ENCODE assay signal across 19 mouse cellular contexts in genomic region chr16:96779021-96779420, GRCm38 (mm10).
DNase-seq lines count a peak whose midpoint lies in the region; ATAC-seq and TF ChIP-seq lines count a peak whose summit lies in the region.
"Had no signal": no experiment of that assay in that cellular context is flagged by ENCODE, and none has a peak within 500 bp of the region (broad histone marks: within the 10 kb centered on the region; RNA-seq: fewer than 3 reads in every experiment).

No protein-coding gene starts in this region.

- no peak for TF ChIP-seq CTCF in midbrain, postnatal 0 days (IDR thresholded peaks at IDR 0.05)
- TF ChIP-seq CTCF in lung, adult 2 months (IDR thresholded peaks at IDR 0.05; ENCODE audit: insufficient read depth, low read length) = no peak

- 41% methylated on average over 5 of the region's 5 CpGs for WGBS in midbrain, embryonic 10.5 days
- WGBS in midbrain, postnatal 0 days = 14% methylated on average over 5 of the region's 5 CpGs
- 22% methylated on average over 5 of the region's 5 CpGs for WGBS in forebrain, embryonic 14.5 days
- WGBS in midbrain, embryonic 13.5 days = 12% methylated on average over 5 of the region's 5 CpGs
- WGBS in lung, adult 2 months = 59% methylated on average over 5 of the region's 5 CpGs

- no peaks in the 10 kb centered on the region for H3K36me3 ChIP-seq in midbrain, embryonic 10.5 days
- peaks cover 3% of the 10 kb centered on the region; the same call in 1 of the 2 replicates for H3K36me3 ChIP-seq in midbrain, postnatal 0 days (ENCODE audit: insufficient read depth, low read length)
- H3K36me3 ChIP-seq in forebrain, embryonic 14.5 days (ENCODE audit: control insufficient read depth, insufficient read depth, low read length) = no peaks in the 10 kb centered on the region
- H3K36me3 ChIP-seq in midbrain, embryonic 13.5 days = no peaks in the 10 kb centered on the region
- H3K36me3 ChIP-seq: embryonic facial prominence, embryonic 15.5 days had no signal

- no peak overlapping the region for H3K4me2 ChIP-seq in midbrain, postnatal 0 days (ENCODE audit: low read depth, low read length, poor library complexity, severe bottlenecking)
- no peak overlapping the region for H3K4me2 ChIP-seq in forebrain, embryonic 14.5 days (ENCODE audit: low read length)
- no peak overlapping the region for H3K4me2 ChIP-seq in midbrain, embryonic 13.5 days (replicated peaks)
- H3K4me2 ChIP-seq: embryonic facial prominence, embryonic 15.5 days had no signal

- no peak for ATAC-seq in midbrain, postnatal 0 days (ENCODE audit: low FRiP score)
- peak; percentile 85 for ATAC-seq in forebrain, embryonic 14.5 days
- peak; percentile 91 for ATAC-seq in midbrain, embryonic 13.5 days
- ATAC-seq: activated CD4-positive, CD25-positive, alpha-beta regulatory T cell, adult 4 months; lung, postnatal 0 days had no signal

- DNase-seq in midbrain, embryonic 10.5 days (ENCODE audit: low spot score) = peak; percentile 19
- no peak for DNase-seq in midbrain, postnatal 0 days (ENCODE audit: low spot score)
- peak; percentile 75 for DNase-seq in forebrain, embryonic 14.5 days (ENCODE audit: low spot score)
- no peak for DNase-seq in cerebellum, adult 11 months
- DNase-seq in lung, adult 2 months = no peak
- no peak for DNase-seq in embryo, embryonic 11 days
- DNase-seq: adrenal gland, adult 8-10 months; cerebellum, adult 2 months; cerebellum, postnatal 36 days; gastrocnemius, postnatal 36 days; kidney, adult 2 months; thymus, adult 18-20 months; thymus, postnatal 36 days had no signal

- H3K9me3 ChIP-seq in midbrain, embryonic 10.5 days (replicated peaks) = no peaks in the 10 kb centered on the region
- no peaks in the 10 kb centered on the region for H3K9me3 ChIP-seq in midbrain, postnatal 0 days (ENCODE audit: low read length)
- H3K9me3 ChIP-seq in forebrain, embryonic 14.5 days (replicated peaks; ENCODE audit: control insufficient read depth, low read length) = no peaks in the 10 kb centered on the region
- H3K9me3 ChIP-seq in midbrain, embryonic 13.5 days = no peaks in the 10 kb centered on the region
- H3K9me3 ChIP-seq: embryonic facial prominence, embryonic 15.5 days had no signal

- no peak for TF ChIP-seq POLR2A in lung, adult 2 months (IDR thresholded peaks at IDR 0.05; ENCODE audit: borderline replicate concordance, extremely low read depth, low read depth, low read length)

- peaks cover 14% of the 10 kb centered on the region for H3K4me1 ChIP-seq in midbrain, embryonic 10.5 days
- H3K4me1 ChIP-seq in midbrain, postnatal 0 days (ENCODE audit: insufficient read depth, low read length) = no peaks in the 10 kb centered on the region; the same call in 1 of the 2 replicates
- peaks cover 10% of the 10 kb centered on the region for H3K4me1 ChIP-seq in forebrain, embryonic 14.5 days (ENCODE audit: control insufficient read depth, insufficient read depth, low read length)
- peaks cover 14% of the 10 kb centered on the region for H3K4me1 ChIP-seq in midbrain, embryonic 13.5 days (replicated peaks)
- no peaks in the 10 kb centered on the region for H3K4me1 ChIP-seq in lung, adult 2 months (ENCODE audit: control insufficient read depth, insufficient read depth, low read length)
- H3K4me1 ChIP-seq: embryonic facial prominence, embryonic 15.5 days had no signal

- H3K4me3 ChIP-seq in midbrain, embryonic 10.5 days = no peak overlapping the region
- no peak overlapping the region for H3K4me3 ChIP-seq in midbrain, postnatal 0 days (ENCODE audit: low read depth, low read length)
- H3K4me3 ChIP-seq in forebrain, embryonic 14.5 days (ENCODE audit: low read depth, low read length) = no peak overlapping the region
- H3K4me3 ChIP-seq in midbrain, embryonic 13.5 days (replicated peaks) = no peak overlapping the region
- no peak overlapping the region for H3K4me3 ChIP-seq in lung, adult 2 months (replicated peaks; ENCODE audit: extremely low read depth, low read depth, low read length)
- H3K4me3 ChIP-seq: embryonic facial prominence, embryonic 15.5 days had no signal

- no peaks in the 10 kb centered on the region for H3K27me3 ChIP-seq in midbrain, embryonic 10.5 days (ENCODE audit: low read depth, poor library complexity, severe bottlenecking)
- no peaks in the 10 kb centered on the region for H3K27me3 ChIP-seq in midbrain, postnatal 0 days (ENCODE audit: insufficient read depth, low read length)
- H3K27me3 ChIP-seq in forebrain, embryonic 14.5 days (replicated peaks; ENCODE audit: control insufficient read depth, insufficient read depth, low read length) = no peaks in the 10 kb centered on the region
- no peaks in the 10 kb centered on the region for H3K27me3 ChIP-seq in midbrain, embryonic 13.5 days
- H3K27me3 ChIP-seq: embryonic facial prominence, embryonic 15.5 days had no signal

- no peak overlapping the region for H3K9ac ChIP-seq in midbrain, postnatal 0 days (replicated peaks; ENCODE audit: low read length, poor library complexity, severe bottlenecking)
- no peak overlapping the region for H3K9ac ChIP-seq in forebrain, embryonic 14.5 days (ENCODE audit: low read length)
- no peak overlapping the region for H3K9ac ChIP-seq in midbrain, embryonic 13.5 days (replicated peaks)
- H3K9ac ChIP-seq: embryonic facial prominence, embryonic 15.5 days had no signal

- peak overlapping the region; percentile 67 for H3K27ac ChIP-seq in midbrain, embryonic 10.5 days (replicated peaks)
- H3K27ac ChIP-seq in midbrain, postnatal 0 days (ENCODE audit: low read depth, low read length) = no peak overlapping the region
- no peak overlapping the region for H3K27ac ChIP-seq in forebrain, embryonic 14.5 days (ENCODE audit: low read depth, low read length)
- H3K27ac ChIP-seq in midbrain, embryonic 13.5 days = peak overlapping the region; percentile 2; the same call in 1 of the 2 replicates
- H3K27ac ChIP-seq: embryonic facial prominence, embryonic 15.5 days; kidney, postnatal 0 days; macrophage had no signal

Comparison
In these comparisons a context has a peak if more than half of its experiments do, and no peak if none do; other contexts are left out.
1. DNase-seq: peak in midbrain, embryonic 10.5 days (single experiment) and forebrain, embryonic 14.5 days (single experiment); none in midbrain, postnatal 0 days (single experiment), cerebellum, adult 11 months (single experiment), lung, adult 2 months (single experiment) and embryo, embryonic 11 days (single experiment).
2. H3K27ac ChIP-seq: peak in midbrain, embryonic 10.5 days (single experiment) and midbrain, embryonic 13.5 days (single experiment); none in midbrain, postnatal 0 days (single experiment) and forebrain, embryonic 14.5 days (single experiment).